Mouse (Mus musculus) thymus, postnatal 25 days (tissue): ENCODE data around the gene Ss18l2.

Source experiments
- DNase-seq: peaks from one replicate; pipeline ENCODE4 v3.0.0; 2022

Gene Ss18l2

GRCm38 (mm10) chr9:121760271-121761090 lies 50.4 kb downstream of the Ss18l2 start:
- DNase-seq: peak; percentile 54

- DNase-seq: no peak
Observed at GRCm38 (mm10) chr9:121761091-121761665, 51.0 kb downstream of the Ss18l2 start.

GRCm38 (mm10) chr9:121761787-121762186 lies 51.7 kb downstream of the Ss18l2 start:
- DNase-seq: no peak

GRCm38 (mm10) chr9:121762248-121762647 lies 52.1 kb downstream of the Ss18l2 start:
- DNase-seq: no peak

GRCm38 (mm10) chr9:121762761-121763160 lies 52.6 kb downstream of the Ss18l2 start:
- DNase-seq: no peak
